ENCODE assay signal across 7 mouse cellular contexts in the genomic region with DNA sequence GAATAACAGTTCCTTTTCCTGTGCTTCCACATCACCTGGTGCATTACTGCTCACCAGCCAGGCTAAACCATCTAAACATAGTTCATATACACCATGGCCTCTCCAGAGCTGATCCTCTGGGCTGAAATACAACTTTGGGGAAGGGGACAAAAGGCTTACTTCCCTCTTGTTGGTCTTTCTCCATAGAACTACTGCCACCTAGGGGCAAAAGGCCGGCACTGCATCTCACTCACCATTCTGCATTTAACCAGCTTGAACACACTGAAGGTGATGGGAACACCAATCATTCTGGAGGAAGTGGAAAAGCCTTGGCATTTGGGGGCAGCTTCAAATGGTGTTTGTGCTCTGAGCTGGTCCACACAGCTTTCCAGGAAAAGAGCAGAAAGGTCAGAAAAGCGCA. TPM values are rescaled to one million over a fixed set of nuclear protein-coding genes. Genes with fewer than 3 reads are reported as not detected.
A peak's percentile ranks its signal among the peaks of the same experiment; 100 is the strongest.
DNase-seq lines count a peak whose midpoint lies in the region; ATAC-seq and TF ChIP-seq lines count a peak whose summit lies in the region.

No protein-coding gene starts in this region.

- DNase-seq in R1 (ENCODE audit: low read depth, low spot score) = peak; percentile 94
- DNase-seq in cerebellum, adult 11-12 months = peak; percentile 66
- peak; percentile 93 for DNase-seq in forelimb bud, embryonic 11.5 days (ENCODE audit: low read depth, low spot score)
- peak; percentile 77 to 82 for DNase-seq in left cerebral cortex, adult 2 months (ENCODE audit: extremely low spot score in 1 of 2, low spot score in 2 of 2)
- DNase-seq in mesoderm, embryonic 11.5 days (ENCODE audit: low read depth, low spot score) = peak; percentile 92
- peak; percentile 73 for DNase-seq in spleen, adult 12 weeks (ENCODE audit: low spot score)

- intact Hi-C loops in left cerebral cortex, adult 2 months (cut with DNase I) = loop anchor here (5.0 to 10.0 kb wide), 2 partner anchors 172 to 180 kb away; a partner anchor contains a TSS

- no peak overlapping the region for H3K27ac ChIP-seq in hindbrain, embryonic 13.5 days
- no peak overlapping the region for H3K27ac ChIP-seq in left cerebral cortex, adult 2 months

- H3K4me1 ChIP-seq in hindbrain, embryonic 13.5 days (replicated peaks) = peaks cover 64% of the 10 kb centered on the region

- 35% methylated on average over 2 of the region's 2 CpGs for WGBS in hindbrain, embryonic 13.5 days

- H3K4me3 ChIP-seq in hindbrain, embryonic 13.5 days = no peak overlapping the region; the same call in 1 of the 2 replicates
- no peak overlapping the region for H3K4me3 ChIP-seq in left cerebral cortex, adult 2 months

- peaks cover 25% of the 10 kb centered on the region for H3K36me3 ChIP-seq in hindbrain, embryonic 13.5 days

- no peak for ATAC-seq in hindbrain, embryonic 13.5 days (ENCODE audit: low FRiP score)

- no peak overlapping the region for H3K9ac ChIP-seq in hindbrain, embryonic 13.5 days

- peak; percentile 94 for TF ChIP-seq CTCF in left cerebral cortex, adult 2 months (IDR thresholded peaks at IDR 0.05)

- no peaks in the 10 kb centered on the region for H3K9me3 ChIP-seq in hindbrain, embryonic 13.5 days

- H3K27me3 ChIP-seq in hindbrain, embryonic 13.5 days = no peaks in the 10 kb centered on the region

- H3K4me2 ChIP-seq in hindbrain, embryonic 13.5 days = peak overlapping the region; percentile 94

RNA-seq across cellular contexts. Expression of a gene that starts 2.5 kb away (rescaled TPM):
- 22.3 and 24.9 TPM in 2 replicates for polyA plus RNA-seq in hindbrain, embryonic 13.5 days (2015; fragmentation: Nextera tagmentation; extraction: Ambion mirVana)
- 10 to 100 TPM; 21.9 to 22.8 TPM for total RNA-seq in left cerebral cortex, adult 2 months (2021)

RNA-seq across cellular contexts. Expression of a gene that starts 2.7 kb away (rescaled TPM):
- polyA plus RNA-seq in hindbrain, embryonic 13.5 days (2015; fragmentation: Nextera tagmentation; extraction: Ambion mirVana) = 121 and 127 TPM in 2 replicates
- 10 to 100 TPM; 74.1 to 77.4 TPM for total RNA-seq in left cerebral cortex, adult 2 months (2021)

RNA-seq across cellular contexts. Expression of a gene that starts 46.8 kb away (rescaled TPM):
- 41.5 and 42.6 TPM in 2 replicates for polyA plus RNA-seq in hindbrain, embryonic 13.5 days (2015; fragmentation: Nextera tagmentation; extraction: Ambion mirVana)
- total RNA-seq in left cerebral cortex, adult 2 months (2021) = 10 to 100 TPM; 66.1 to 72.6 TPM
